Mouse (Mus musculus): Measurements from ENCODE around the gene Car12. TPM values are rescaled to one million over a fixed set of nuclear protein-coding genes. Genes with fewer than 3 reads are reported as not detected.

The Car12 gene
- polyA plus RNA-seq, 1 experiment from 2014 or later = 0.81 TPM

GRCm38 (mm10) chr9:66680102-66680501 lies 33.4 kb upstream of the Car12 start:
- WGBS = 55% methylated on average over 6 of the region's 6 CpGs
- Histone ChIP-seq H3K27me3 (ENCODE audit: control insufficient read depth, insufficient read depth, low read length) (no peaks in the 10 kb centered on the region), H3K36me3 (ENCODE audit: control insufficient read depth, insufficient read depth) (no peaks in the 10 kb centered on the region), H3K9ac (ENCODE audit: low read length) (no peak overlapping the region), H3K27ac (ENCODE audit: low read length) (no peak overlapping the region), H3K4me2 (ENCODE audit: low read depth, low read length) (no peak overlapping the region), H3K4me3 (ENCODE audit: low read length) (no peak overlapping the region), H3K4me1 (ENCODE audit: control insufficient read depth, insufficient read depth, low read length) (no peaks in the 10 kb centered on the region), H3K9me3 (replicated peaks; ENCODE audit: control insufficient read depth, low read length) (no peaks in the 10 kb centered on the region)
- ATAC-seq (replicated peaks; ENCODE audit: extremely low read depth, insufficient read depth, low FRiP score) = no peak

GRCm38 (mm10) chr9:66682822-66683221 lies 30.7 kb upstream of the Car12 start:
- no peak overlapping the region for H3K4me2 ChIP-seq (ENCODE audit: low read depth, low read length)
- no peak overlapping the region for H3K9ac ChIP-seq (ENCODE audit: low read length)
- no peak for ATAC-seq (replicated peaks; ENCODE audit: extremely low read depth, insufficient read depth, low FRiP score)
- 78% methylated on average over 3 of the region's 3 CpGs for WGBS
- no peak overlapping the region for H3K4me3 ChIP-seq (ENCODE audit: low read length)
- H3K36me3 ChIP-seq (ENCODE audit: control insufficient read depth, insufficient read depth) = no peaks in the 10 kb centered on the region
- no peaks in the 10 kb centered on the region for H3K4me1 ChIP-seq (ENCODE audit: control insufficient read depth, insufficient read depth, low read length)
- no peaks in the 10 kb centered on the region for H3K27me3 ChIP-seq (ENCODE audit: control insufficient read depth, insufficient read depth, low read length)
- no peak overlapping the region for H3K27ac ChIP-seq (ENCODE audit: low read length)
- H3K9me3 ChIP-seq (replicated peaks; ENCODE audit: control insufficient read depth, low read length) = no peaks in the 10 kb centered on the region

- ATAC-seq (replicated peaks; ENCODE audit: extremely low read depth, insufficient read depth, low FRiP score) = no peak
These were observed 27.8 kb upstream of the Car12 start for GRCm38 (mm10) chr9:66685730-66686129.

GRCm38 (mm10) chr9:66687713-66688112 lies 25.8 kb upstream of the Car12 start:
- Histone ChIP-seq H3K27me3 (ENCODE audit: control insufficient read depth, insufficient read depth, low read length) (no peaks in the 10 kb centered on the region), H3K36me3 (ENCODE audit: control insufficient read depth, insufficient read depth) (no peaks in the 10 kb centered on the region), H3K9me3 (replicated peaks; ENCODE audit: control insufficient read depth, low read length) (no peaks in the 10 kb centered on the region), H3K4me1 (ENCODE audit: control insufficient read depth, insufficient read depth, low read length) (0 out of 2 replicates have a peak, but pooled peaks cover 5% of the 10 kb centered on the region), H3K4me2 (ENCODE audit: low read depth, low read length) (no peak overlapping the region), H3K9ac (ENCODE audit: low read length) (no peak overlapping the region), H3K27ac (ENCODE audit: low read length) (no peak overlapping the region), H3K4me3 (ENCODE audit: low read length) (no peak overlapping the region)
- WGBS = 81% methylated on average over 2 of the region's 2 CpGs
- no peak for ATAC-seq (replicated peaks; ENCODE audit: extremely low read depth, insufficient read depth, low FRiP score)

More at GRCm38 (mm10) chr9:66685730-66686129, 27.8 kb upstream of the Car12 start:
- Histone ChIP-seq H3K27ac (ENCODE audit: low read length) (no peak overlapping the region), H3K9ac (ENCODE audit: low read length) (no peak overlapping the region), H3K36me3 (ENCODE audit: control insufficient read depth, insufficient read depth) (no peaks in the 10 kb centered on the region), H3K4me1 (ENCODE audit: control insufficient read depth, insufficient read depth, low read length) (0 out of 2 replicates have a peak, but pooled peaks cover 5% of the 10 kb centered on the region), H3K4me3 (ENCODE audit: low read length) (no peak overlapping the region), H3K27me3 (ENCODE audit: control insufficient read depth, insufficient read depth, low read length) (no peaks in the 10 kb centered on the region), H3K4me2 (ENCODE audit: low read depth, low read length) (no peak overlapping the region), H3K9me3 (replicated peaks; ENCODE audit: control insufficient read depth, low read length) (no peaks in the 10 kb centered on the region)
- WGBS = 74% methylated on average over 6 of the region's 6 CpGs

GRCm38 (mm10) chr9:66691683-66692305 lies 21.7 kb upstream of the Car12 start:
- Histone ChIP-seq H3K27ac (ENCODE audit: low read length) (no peak overlapping the region), H3K4me2 (ENCODE audit: low read depth, low read length) (no peak overlapping the region), H3K4me3 (ENCODE audit: low read length) (no peak overlapping the region), H3K4me1 (ENCODE audit: control insufficient read depth, insufficient read depth, low read length) (0 out of 2 replicates have a peak, but pooled peaks cover 5% of the 10 kb centered on the region), H3K9me3 (replicated peaks; ENCODE audit: control insufficient read depth, low read length) (no peaks in the 10 kb centered on the region), H3K36me3 (ENCODE audit: control insufficient read depth, insufficient read depth) (no peaks in the 10 kb centered on the region), H3K9ac (ENCODE audit: low read length) (no peak overlapping the region), H3K27me3 (ENCODE audit: control insufficient read depth, insufficient read depth, low read length) (no peaks in the 10 kb centered on the region)
- WGBS = 81% methylated on average over 4 of the region's 4 CpGs
- ATAC-seq (replicated peaks; ENCODE audit: extremely low read depth, insufficient read depth, low FRiP score) = no peak

GRCm38 (mm10) chr9:66697355-66698140 lies 15.9 kb upstream of the Car12 start:
- ATAC-seq (replicated peaks; ENCODE audit: extremely low read depth, insufficient read depth, low FRiP score) = no peak

GRCm38 (mm10) chr9:66699748-66700147 lies 13.7 kb upstream of the Car12 start:
- Histone ChIP-seq H3K36me3 (ENCODE audit: control insufficient read depth, insufficient read depth) (no peaks in the 10 kb centered on the region), H3K4me3 (ENCODE audit: low read length) (no peak overlapping the region), H3K9me3 (replicated peaks; ENCODE audit: control insufficient read depth, low read length) (no peaks in the 10 kb centered on the region), H3K27ac (ENCODE audit: low read length) (no peak overlapping the region), H3K4me2 (ENCODE audit: low read depth, low read length) (no peak overlapping the region), H3K9ac (ENCODE audit: low read length) (no peak overlapping the region), H3K4me1 (ENCODE audit: control insufficient read depth, insufficient read depth, low read length) (no peaks in the 10 kb centered on the region), H3K27me3 (ENCODE audit: control insufficient read depth, insufficient read depth, low read length) (no peaks in the 10 kb centered on the region)
- WGBS = 86% methylated on average over 4 of the region's 4 CpGs
- no peak for ATAC-seq (replicated peaks; ENCODE audit: extremely low read depth, insufficient read depth, low FRiP score)

More at GRCm38 (mm10) chr9:66697355-66698140, 15.9 kb upstream of the Car12 start:
- Histone ChIP-seq H3K27ac (ENCODE audit: low read length) (no peak overlapping the region), H3K4me2 (ENCODE audit: low read depth, low read length) (no peak overlapping the region), H3K36me3 (ENCODE audit: control insufficient read depth, insufficient read depth) (no peaks in the 10 kb centered on the region), H3K9me3 (replicated peaks; ENCODE audit: control insufficient read depth, low read length) (no peaks in the 10 kb centered on the region), H3K4me3 (ENCODE audit: low read length) (no peak overlapping the region), H3K27me3 (ENCODE audit: control insufficient read depth, insufficient read depth, low read length) (no peaks in the 10 kb centered on the region), H3K4me1 (ENCODE audit: control insufficient read depth, insufficient read depth, low read length) (no peaks in the 10 kb centered on the region), H3K9ac (ENCODE audit: low read length) (no peak overlapping the region)
- 74% methylated on average over 7 of the region's 7 CpGs for WGBS

- H3K27me3 ChIP-seq (ENCODE audit: control insufficient read depth, insufficient read depth, low read length) = no peaks in the 10 kb centered on the region
- no peak for ATAC-seq (replicated peaks; ENCODE audit: extremely low read depth, insufficient read depth, low FRiP score)
- no peak overlapping the region for H3K27ac ChIP-seq (ENCODE audit: low read length)
- H3K4me2 ChIP-seq (ENCODE audit: low read depth, low read length) = no peak overlapping the region
- H3K9ac ChIP-seq (ENCODE audit: low read length) = no peak overlapping the region
- no peaks in the 10 kb centered on the region for H3K9me3 ChIP-seq (replicated peaks; ENCODE audit: control insufficient read depth, low read length)
- 83% methylated on average over 4 of the region's 4 CpGs for WGBS
- H3K36me3 ChIP-seq (ENCODE audit: control insufficient read depth, insufficient read depth) = no peaks in the 10 kb centered on the region
- H3K4me1 ChIP-seq (ENCODE audit: control insufficient read depth, insufficient read depth, low read length) = peaks cover 2% of the 10 kb centered on the region; the same call in 1 of the 2 replicates
- H3K4me3 ChIP-seq (ENCODE audit: low read length) = no peak overlapping the region
These were observed 10.5 kb upstream of the Car12 start for GRCm38 (mm10) chr9:66703002-66703401.

GRCm38 (mm10) chr9:66705354-66705753 lies 8.1 kb upstream of the Car12 start:
- Histone ChIP-seq H3K4me3 (ENCODE audit: low read length) (no peak overlapping the region), H3K27me3 (ENCODE audit: control insufficient read depth, insufficient read depth, low read length) (no peaks in the 10 kb centered on the region), H3K4me2 (ENCODE audit: low read depth, low read length) (no peak overlapping the region), H3K27ac (ENCODE audit: low read length) (no peak overlapping the region), H3K4me1 (ENCODE audit: control insufficient read depth, insufficient read depth, low read length) (peaks cover 11% of the 10 kb centered on the region; the same call in 1 of the 2 replicates), H3K36me3 (ENCODE audit: control insufficient read depth, insufficient read depth) (no peaks in the 10 kb centered on the region), H3K9me3 (replicated peaks; ENCODE audit: control insufficient read depth, low read length) (no peaks in the 10 kb centered on the region), H3K9ac (ENCODE audit: low read length) (no peak overlapping the region)
- ATAC-seq (replicated peaks; ENCODE audit: extremely low read depth, insufficient read depth, low FRiP score) = no peak
